Mouse (Mus musculus): ENCODE results near the gene A230050P20Rik. TPM values are rescaled to one million over a fixed set of nuclear protein-coding genes. Genes with fewer than 3 reads are reported as not detected.

The A230050P20Rik gene
- polyA plus RNA-seq, 1 experiment from 2014 or later = 1.4 TPM

- no peaks in the 10 kb centered on the region for H3K27me3 ChIP-seq (ENCODE audit: insufficient read depth, poor library complexity, severe bottlenecking)
- no peak overlapping the region for H3K27ac ChIP-seq
- DNase-seq (ENCODE audit: low spot score) = no peak
- H3K4me3 ChIP-seq = no peak overlapping the region
- peaks cover 100% of the 10 kb centered on the region for H3K36me3 ChIP-seq
- no peaks in the 10 kb centered on the region for H3K9me3 ChIP-seq
- no peaks in the 10 kb centered on the region for H3K4me1 ChIP-seq (replicated peaks)
- 85% methylated on average over 4 of the region's 4 CpGs for WGBS
These were observed 47.7 kb downstream of the A230050P20Rik start for GRCm38 (mm10) chr9:20916160-20916559.

- 93% methylated on average over 3 of the region's 3 CpGs for WGBS
- H3K4me3 ChIP-seq = no peak overlapping the region
- H3K9me3 ChIP-seq = no peaks in the 10 kb centered on the region
- no peaks in the 10 kb centered on the region for H3K27me3 ChIP-seq (ENCODE audit: insufficient read depth, poor library complexity, severe bottlenecking)
- DNase-seq (ENCODE audit: low spot score) = no peak
- no peaks in the 10 kb centered on the region for H3K4me1 ChIP-seq (replicated peaks)
- H3K36me3 ChIP-seq = peaks cover 99% of the 10 kb centered on the region
- no peak overlapping the region for H3K27ac ChIP-seq
These were observed 54.8 kb downstream of the A230050P20Rik start for GRCm38 (mm10) chr9:20923258-20923657.

Other genes starting within 250 kb of the A230050P20Rik start
- gene Ubl5, start 225.8 kb upstream of the A230050P20Rik start, polyA plus RNA-seq (2016; fragmentation: Nextera tagmentation; extraction: Ambion mirVana) = 393 and 437 TPM in 2 replicates
- 21.5 and 21.9 TPM in 2 replicates for gene Fbxl12, start 223.9 kb upstream of the A230050P20Rik start, polyA plus RNA-seq (2016; fragmentation: Nextera tagmentation; extraction: Ambion mirVana)
- 83.7 and 88.6 TPM in 2 replicates for gene Pin1, start 216.5 kb upstream of the A230050P20Rik start, polyA plus RNA-seq (2016; fragmentation: Nextera tagmentation; extraction: Ambion mirVana)
- 46.9 and 76.4 TPM in 2 replicates for gene Olfm2, start 122.3 kb upstream of the A230050P20Rik start, polyA plus RNA-seq (2016; fragmentation: Nextera tagmentation; extraction: Ambion mirVana)
- gene Col5a3, start 53.6 kb upstream of the A230050P20Rik start, polyA plus RNA-seq (2016; fragmentation: Nextera tagmentation; extraction: Ambion mirVana) = 0.98 and 1.3 TPM in 2 replicates
- not detected in 2 replicates for gene Rdh8, start 50.1 kb upstream of the A230050P20Rik start, polyA plus RNA-seq (2016; fragmentation: Nextera tagmentation; extraction: Ambion mirVana)
- 5.5 and 7.0 TPM in 2 replicates for gene Angptl6, start 11.1 kb downstream of the A230050P20Rik start, polyA plus RNA-seq (2016; fragmentation: Nextera tagmentation; extraction: Ambion mirVana)
- 80.1 and 87.3 TPM in 2 replicates for gene Ppan, start 19.5 kb downstream of the A230050P20Rik start, polyA plus RNA-seq (2016; fragmentation: Nextera tagmentation; extraction: Ambion mirVana)
- 406 and 412 TPM in 2 replicates for gene Eif3g, start 30.0 kb downstream of the A230050P20Rik start, polyA plus RNA-seq (2016; fragmentation: Nextera tagmentation; extraction: Ambion mirVana)
- 104 and 150 TPM in 2 replicates for gene Dnmt1, start 91.2 kb downstream of the A230050P20Rik start, polyA plus RNA-seq (2016; fragmentation: Nextera tagmentation; extraction: Ambion mirVana)
- gene S1pr2, start 108.1 kb downstream of the A230050P20Rik start, polyA plus RNA-seq (2016; fragmentation: Nextera tagmentation; extraction: Ambion mirVana) = 24.2 and 25.2 TPM in 2 replicates
- 136 and 150 TPM in 2 replicates for gene Mrpl4, start 134.1 kb downstream of the A230050P20Rik start, polyA plus RNA-seq (2016; fragmentation: Nextera tagmentation; extraction: Ambion mirVana)
- 5.1 and 5.8 TPM in 2 replicates for gene Icam1, start 147.3 kb downstream of the A230050P20Rik start, polyA plus RNA-seq (2016; fragmentation: Nextera tagmentation; extraction: Ambion mirVana)
- gene Icam4, start 160.7 kb downstream of the A230050P20Rik start, polyA plus RNA-seq (2016; fragmentation: Nextera tagmentation; extraction: Ambion mirVana) = 5.9 and 6.0 TPM in 2 replicates
- 0.07 TPM in 1 of 2 replicates, not detected in the other for gene Icam5, start 163.4 kb downstream of the A230050P20Rik start, polyA plus RNA-seq (2016; fragmentation: Nextera tagmentation; extraction: Ambion mirVana)
- gene Zglp1, start 198.5 kb downstream of the A230050P20Rik start, polyA plus RNA-seq (2016; fragmentation: Nextera tagmentation; extraction: Ambion mirVana) = 1.0 TPM in 2 replicates
- 1.0 and 1.4 TPM in 2 replicates for gene Gm49373, start 204.5 kb downstream of the A230050P20Rik start, polyA plus RNA-seq (2016; fragmentation: Nextera tagmentation; extraction: Ambion mirVana)
- gene Fdx1l, start 205.0 kb downstream of the A230050P20Rik start, polyA plus RNA-seq (2016; fragmentation: Nextera tagmentation; extraction: Ambion mirVana) = 64.4 and 66.3 TPM in 2 replicates
- 2.9 and 3.7 TPM in 2 replicates for gene Gm38431, start 223.4 kb downstream of the A230050P20Rik start, polyA plus RNA-seq (2016; fragmentation: Nextera tagmentation; extraction: Ambion mirVana)
- 94.3 and 103 TPM in 2 replicates for gene Raver1, start 223.4 kb downstream of the A230050P20Rik start, polyA plus RNA-seq (2016; fragmentation: Nextera tagmentation; extraction: Ambion mirVana)